Mouse (Mus musculus): ENCODE measurements around the gene Zfp383. TPM values are rescaled to one million over a fixed set of nuclear protein-coding genes. Genes with fewer than 3 reads are reported as not detected.
"Not testable (repeated sequence)": the region's sequence is repeated elsewhere in the genome, so short reads cannot be mapped to it uniquely, and the experiment has no call there.

The Zfp383 gene
- polyA plus RNA-seq (2015; fragmentation: Nextera tagmentation; extraction: Ambion mirVana) = 3.4 and 3.7 TPM in 2 replicates

GRCm38 (mm10) chr7:29908130-29908950 lies at the start of gene Zfp383:
Gene Zfp383 (plus strand): TSS chr7:29908223.
- peak within 1 kb of the TSS; percentile 71 for H3K9ac ChIP-seq (replicated peaks; ENCODE audit: low read depth)
- 0 out of 2 replicates have a peak, but pooled peaks cover 2% of the 10 kb centered on the region for H3K36me3 ChIP-seq (ENCODE audit: insufficient read depth, low read length)
- H3K4me3 ChIP-seq (ENCODE audit: low read depth, low read length) = peak within 1 kb of the TSS; percentile 69
- ATAC-seq (peak; percentile 83), DNase-seq (ENCODE audit: low spot score) (peak; percentile 94)
- no peaks in the 10 kb centered on the region for H3K9me3 ChIP-seq (ENCODE audit: low read length)
- H3K4me1 ChIP-seq (ENCODE audit: insufficient read depth, low read depth, low read length) = no peaks in the 10 kb centered on the region
- 1% methylated on average over 33 of the region's 33 CpGs for WGBS
- peak within 1 kb of the TSS; percentile 89 for H3K27ac ChIP-seq (ENCODE audit: low read length)
- H3K27me3 ChIP-seq (replicated peaks; ENCODE audit: insufficient read depth, low read length) = no peaks in the 10 kb centered on the region
- peak within 1 kb of the TSS; percentile 58 for H3K4me2 ChIP-seq (replicated peaks; ENCODE audit: low read depth, low read length)
- TF ChIP-seq EP300 (IDR thresholded peaks at IDR 0.05) (peak; percentile 66), CTCF (IDR thresholded peaks at IDR 0.05) (no peak)

- H3K9me3 ChIP-seq (ENCODE audit: low read length) = no peaks in the 10 kb centered on the region
Measured at GRCm38 (mm10) chr7:29859532-29860517, 48.2 kb upstream of the Zfp383 start, which contains the start of gene Zfp420. Gene Zfp420 (plus strand): TSS chr7:29859979.

GRCm38 (mm10) chr7:29861660-29862059 lies 46.4 kb upstream of the Zfp383 start:
- Histone ChIP-seq H3K36me3 (ENCODE audit: insufficient read depth, low read length) (no peaks in the 10 kb centered on the region), H3K4me2 (replicated peaks; ENCODE audit: low read depth, low read length) (no peak overlapping the region), H3K9ac (replicated peaks; ENCODE audit: low read depth) (no peak overlapping the region), H3K4me3 (ENCODE audit: low read depth, low read length) (no peak overlapping the region), H3K27me3 (replicated peaks; ENCODE audit: insufficient read depth, low read length) (no peaks in the 10 kb centered on the region), H3K9me3 (ENCODE audit: low read length) (no peaks in the 10 kb centered on the region), H3K27ac (ENCODE audit: low read length) (no peak overlapping the region), H3K4me1 (ENCODE audit: insufficient read depth, low read depth, low read length) (peaks cover 8% of the 10 kb centered on the region; the same call in 1 of the 2 replicates)
- TF ChIP-seq CTCF (IDR thresholded peaks at IDR 0.05) (peak; percentile 34; the same call in 1 of the 2 replicates), EP300 (IDR thresholded peaks at IDR 0.05) (no peak)
- no peak for ATAC-seq
- 84% methylated on average over 7 of the region's 7 CpGs for WGBS
- DNase-seq (ENCODE audit: low spot score) = no peak

More at GRCm38 (mm10) chr7:29859532-29860517, 48.2 kb upstream of the Zfp383 start, which contains the start of gene Zfp420:
- Histone ChIP-seq H3K4me3 (ENCODE audit: low read depth, low read length) (peak within 1 kb of the TSS; percentile 54), H3K9ac (replicated peaks; ENCODE audit: low read depth) (no peak within 1 kb of the TSS), H3K4me2 (replicated peaks; ENCODE audit: low read depth, low read length) (peak within 1 kb of the TSS; percentile 82), H3K4me1 (ENCODE audit: insufficient read depth, low read depth, low read length) (peaks cover 8% of the 10 kb centered on the region; the same call in 1 of the 2 replicates), H3K36me3 (ENCODE audit: insufficient read depth, low read length) (no peaks in the 10 kb centered on the region), H3K27ac (ENCODE audit: low read length) (no peak within 1 kb of the TSS), H3K27me3 (replicated peaks; ENCODE audit: insufficient read depth, low read length) (no peaks in the 10 kb centered on the region)
- WGBS = 4% methylated on average over 32 of the region's 32 CpGs
- peak; percentile 94 for DNase-seq (ENCODE audit: low spot score)
- TF ChIP-seq EP300 (IDR thresholded peaks at IDR 0.05) (no peak), CTCF (IDR thresholded peaks at IDR 0.05) (peak; percentile 45)
- ATAC-seq = peak; percentile 100

GRCm38 (mm10) chr7:29874256-29874655 lies 33.8 kb upstream of the Zfp383 start:
- DNase-seq (ENCODE audit: low spot score) (no peak), ATAC-seq (no peak)
- Histone ChIP-seq H3K27me3 (replicated peaks; ENCODE audit: insufficient read depth, low read length) (no peaks in the 10 kb centered on the region), H3K4me3 (ENCODE audit: low read depth, low read length) (no peak overlapping the region), H3K4me1 (ENCODE audit: insufficient read depth, low read depth, low read length) (no peaks in the 10 kb centered on the region), H3K27ac (ENCODE audit: low read length) (no peak overlapping the region), H3K9ac (replicated peaks; ENCODE audit: low read depth) (no peak overlapping the region), H3K36me3 (ENCODE audit: insufficient read depth, low read length) (peaks cover 18% of the 10 kb centered on the region; the same call in 1 of the 2 replicates), H3K4me2 (replicated peaks; ENCODE audit: low read depth, low read length) (no peak overlapping the region), H3K9me3 (ENCODE audit: low read length) (peaks cover 19% of the 10 kb centered on the region)
- WGBS = 92% methylated on average over 10 of the region's 10 CpGs
- TF ChIP-seq CTCF (IDR thresholded peaks at IDR 0.05) = no peak
- TF ChIP-seq EP300 (IDR thresholded peaks at IDR 0.05) = no peak

GRCm38 (mm10) chr7:29877561-29877960 lies 30.5 kb upstream of the Zfp383 start:
- peaks cover 19% of the 10 kb centered on the region for H3K9me3 ChIP-seq (ENCODE audit: low read length)
- WGBS = 88% methylated on average over 9 of the region's 9 CpGs
- not testable (repeated sequence) for H3K4me2 ChIP-seq (replicated peaks; ENCODE audit: low read depth, low read length); H3K4me3 ChIP-seq (ENCODE audit: low read depth, low read length); DNase-seq (ENCODE audit: low spot score); H3K4me1 ChIP-seq (ENCODE audit: insufficient read depth, low read depth, low read length); H3K27ac ChIP-seq (ENCODE audit: low read length); ATAC-seq; H3K9ac ChIP-seq (replicated peaks; ENCODE audit: low read depth); H3K27me3 ChIP-seq (replicated peaks; ENCODE audit: insufficient read depth, low read length)
- peaks cover 18% of the 10 kb centered on the region; the same call in 1 of the 2 replicates for H3K36me3 ChIP-seq (ENCODE audit: insufficient read depth, low read length)
